Mouse (Mus musculus) liver, embryonic 14.5 days (tissue): ENCODE measurements around the gene 4921509C19Rik.
A peak's percentile ranks its signal among the peaks of the same experiment; 100 is the strongest.

Experiments used
- CTCF ChIP-seq: IDR thresholded peaks from 2 replicates; pipeline ENCODE4 v1.5.1; 2016; ENCODE audit warnings: antibody characterized with exemption, low read depth, control low read depth
- EP300 ChIP-seq: IDR thresholded peaks from 2 replicates; pipeline ENCODE4 v1.6.1; 2016; ENCODE audit warnings: antibody characterized with exemption, low read depth

DNA sequence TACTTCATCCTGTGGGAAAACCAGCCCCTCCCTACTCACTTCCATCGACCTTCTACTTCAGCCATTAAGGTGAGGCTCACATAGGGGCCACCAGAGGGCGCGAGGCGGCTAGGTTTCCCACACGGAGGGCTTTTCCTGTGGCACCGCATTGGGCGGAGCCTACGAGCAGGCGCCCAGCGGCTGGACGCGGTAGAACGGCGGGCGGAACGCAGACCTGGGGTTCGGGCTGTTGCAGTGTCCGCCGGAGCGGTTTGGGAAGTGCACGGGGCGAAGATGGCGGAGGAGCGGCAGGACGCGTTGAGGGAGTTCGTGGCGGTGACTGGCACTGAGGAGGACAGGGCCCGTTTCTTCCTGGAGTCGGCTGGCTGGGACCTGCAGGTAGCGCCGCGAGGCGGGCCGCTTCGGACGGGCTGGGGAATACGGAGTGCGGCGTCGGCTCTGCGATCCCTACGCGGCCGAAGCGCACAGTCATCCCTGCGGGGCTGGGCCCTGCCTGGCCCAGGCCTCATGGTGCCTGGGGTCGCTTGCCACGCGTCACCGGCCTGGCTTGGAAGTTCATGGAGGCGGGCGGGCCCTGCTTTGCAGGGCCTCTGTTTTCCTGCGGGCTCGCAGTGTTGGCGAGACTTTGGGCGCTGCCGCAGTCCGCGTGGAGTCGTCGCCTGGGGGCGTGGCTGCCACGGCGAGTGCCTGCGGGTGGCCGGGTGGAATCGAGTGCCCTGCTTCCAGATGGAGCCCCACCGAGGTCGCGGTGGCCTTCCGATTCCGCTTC lies 18.3 kb upstream of the 4921509C19Rik start, which contains the start of gene Nsfl1c:
- TF ChIP-seq EP300: no peak
- TF ChIP-seq CTCF: peak; percentile 98
